Mouse (Mus musculus) MN1 (cell line): ENCODE measurements around the gene A930002H24Rik.

ENCODE experiments used
- DNase-seq: peaks from one replicate; pipeline ENCODE4 v3.0.0-alpha.2; 2016; ENCODE audit warnings: low spot score

Gene A930002H24Rik

DNA sequence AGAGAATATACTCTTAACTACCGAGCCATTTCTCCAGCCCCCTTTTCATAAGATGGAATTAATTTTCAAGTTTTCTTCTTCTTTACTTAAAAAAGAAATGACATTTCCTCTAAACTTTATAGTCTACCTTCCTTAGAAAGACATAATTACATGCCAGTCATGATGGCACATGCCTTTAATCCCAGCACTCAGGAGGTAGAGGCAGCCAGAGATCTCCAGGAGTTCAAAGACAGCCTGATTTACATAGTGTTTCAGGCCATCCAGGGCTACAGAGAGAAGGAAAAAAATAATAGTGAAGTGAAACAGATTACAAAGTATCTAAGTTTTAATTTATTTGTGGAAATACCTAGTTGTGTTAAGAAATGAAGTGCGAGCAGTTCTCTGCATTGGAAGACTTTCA lies 27.4 kb downstream of the A930002H24Rik start:
- DNase-seq, result no peak

DNA sequence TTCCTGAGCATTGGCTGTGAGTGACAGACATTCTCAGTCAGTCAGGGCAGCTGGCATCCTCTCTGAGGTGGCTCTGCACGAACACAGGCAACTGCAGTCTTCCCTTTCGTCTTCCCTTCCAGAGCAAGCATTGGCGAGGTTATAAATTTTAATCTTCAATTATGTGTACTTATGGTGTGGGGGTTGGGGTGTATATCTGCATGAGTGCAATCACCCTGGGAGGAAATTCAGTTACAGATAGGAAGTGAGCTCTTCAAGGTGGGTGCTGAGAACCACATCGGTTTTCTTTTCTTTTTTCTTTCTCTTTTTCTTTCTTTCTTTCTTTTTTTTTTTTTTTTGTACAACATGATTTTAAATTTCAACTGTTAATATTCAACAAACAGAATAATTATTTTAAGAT lies 32.0 kb downstream of the A930002H24Rik start:
- no peak for DNase-seq

DNA sequence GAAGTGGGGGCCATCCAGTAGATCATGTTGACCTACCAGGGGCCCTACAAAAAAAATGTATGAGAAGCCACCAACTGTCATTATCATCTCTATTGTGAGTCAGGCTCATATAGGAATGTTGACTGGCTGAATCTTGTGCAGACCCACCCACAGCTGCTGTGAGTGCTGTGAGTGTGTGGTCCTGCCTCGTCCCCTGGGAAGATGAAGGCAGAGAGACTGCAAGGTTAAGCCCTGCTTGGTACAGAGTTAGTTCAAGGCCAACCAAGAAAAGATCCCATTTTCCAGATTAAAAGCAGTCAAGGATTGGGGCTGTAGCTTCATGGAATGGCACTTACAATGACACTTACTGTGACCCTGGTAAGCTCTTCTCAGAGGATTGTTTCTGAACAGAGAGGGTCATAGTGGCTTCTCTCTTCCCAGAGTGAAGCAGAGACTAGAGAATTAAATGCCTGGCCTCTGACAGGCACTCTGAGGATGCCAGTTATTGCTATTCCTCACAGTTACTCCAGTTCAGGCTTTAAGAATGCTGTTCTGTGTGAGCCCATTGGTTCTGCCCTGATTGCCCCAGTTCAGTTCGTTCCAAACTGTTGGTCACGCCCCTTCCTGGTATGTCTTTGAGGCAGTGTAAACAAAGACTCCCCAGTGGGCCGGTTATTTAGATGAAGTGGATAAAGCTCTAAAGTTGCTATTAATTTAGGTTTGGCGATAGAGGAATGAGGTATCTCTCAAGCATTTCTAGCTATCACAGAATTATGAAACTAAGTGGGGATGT lies 34.8 kb downstream of the A930002H24Rik start:
- no peak for DNase-seq

DNA sequence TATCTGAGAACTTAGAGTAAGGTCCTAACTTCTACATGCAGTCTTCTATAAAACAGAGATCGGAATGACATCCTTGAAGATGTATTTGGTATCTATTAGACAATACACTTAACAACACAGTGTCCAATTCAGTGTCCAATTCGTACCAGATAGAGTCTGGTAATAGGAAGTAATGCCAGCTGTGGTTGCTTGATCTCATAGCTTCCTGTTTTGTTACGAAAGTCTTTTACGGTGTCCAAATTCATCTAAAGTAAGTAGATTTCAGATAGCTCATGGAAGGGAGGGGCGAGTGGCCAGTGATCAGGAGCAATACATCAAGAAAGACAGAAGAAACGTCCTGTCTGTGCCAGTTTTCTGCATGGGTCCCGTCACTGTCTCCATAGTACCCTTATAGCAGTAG lies 36.8 kb downstream of the A930002H24Rik start:
- no peak for DNase-seq

DNA sequence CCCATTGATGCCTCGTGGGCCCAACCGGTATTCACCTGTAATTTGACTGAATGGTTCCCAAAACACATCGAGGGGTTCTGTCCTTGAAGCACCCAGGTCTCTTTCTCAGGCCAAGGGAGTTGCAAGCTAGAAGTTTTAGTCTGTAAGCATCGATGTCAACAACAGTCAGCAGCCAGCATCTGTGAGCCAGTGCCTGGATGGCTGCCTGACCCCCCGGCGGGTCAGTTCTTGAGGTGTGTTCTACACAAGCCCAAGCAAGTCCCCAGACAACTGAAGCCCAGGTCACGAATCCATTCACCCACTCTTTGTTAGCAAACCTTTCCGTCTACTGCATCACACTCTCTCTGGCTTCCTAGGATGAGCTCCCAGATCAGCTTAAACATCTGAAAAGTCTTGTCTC lies 37.4 kb downstream of the A930002H24Rik start:
- DNase-seq, result no peak

DNA sequence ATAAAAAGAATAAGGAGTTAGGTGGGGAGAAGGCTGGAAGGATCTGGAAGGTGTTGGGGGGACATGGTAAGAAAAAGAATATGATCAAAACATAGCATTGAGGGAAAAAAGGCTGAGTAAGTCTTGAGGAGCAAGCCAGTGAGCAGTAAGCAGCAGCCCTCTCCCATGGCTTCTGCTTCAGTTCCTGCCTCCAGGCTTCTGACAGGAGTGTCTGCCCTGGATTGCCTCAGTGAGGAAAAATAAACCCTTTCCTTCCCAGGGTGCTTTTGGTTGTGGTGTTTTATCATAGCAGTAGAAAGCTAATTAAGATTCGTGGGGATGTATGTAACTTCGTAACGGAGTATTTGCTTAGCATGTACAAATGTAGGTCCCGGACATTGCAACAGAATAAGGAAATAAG lies 39.5 kb downstream of the A930002H24Rik start:
- no peak for DNase-seq

DNA sequence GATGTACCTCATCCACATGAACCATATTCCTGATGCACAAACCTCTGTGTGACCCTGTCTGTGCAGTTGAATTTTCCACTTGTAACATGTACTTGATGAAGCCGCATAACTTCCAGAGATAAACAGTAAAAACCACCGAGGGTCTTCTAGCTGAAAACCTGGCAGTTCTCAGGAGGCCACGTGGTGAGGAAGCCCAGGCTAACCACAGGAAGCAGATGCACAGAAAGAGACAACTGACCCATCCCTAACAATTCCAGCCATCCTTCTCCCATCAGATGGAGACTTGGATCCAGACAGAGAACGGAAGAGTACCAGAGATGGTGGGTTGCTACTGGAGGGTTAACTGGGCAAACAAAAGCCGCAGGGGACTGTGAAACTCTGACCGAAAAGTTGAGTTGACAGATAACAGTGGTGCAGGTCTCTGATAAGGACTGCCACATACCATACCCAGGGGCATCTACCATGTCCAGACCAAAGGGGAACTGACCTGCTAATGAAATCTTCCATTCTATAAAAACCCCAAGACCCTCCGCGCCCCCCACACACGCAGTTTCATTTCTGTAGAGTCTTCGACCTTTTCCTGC lies 45.1 kb downstream of the A930002H24Rik start:
- DNase-seq, result no peak

DNA sequence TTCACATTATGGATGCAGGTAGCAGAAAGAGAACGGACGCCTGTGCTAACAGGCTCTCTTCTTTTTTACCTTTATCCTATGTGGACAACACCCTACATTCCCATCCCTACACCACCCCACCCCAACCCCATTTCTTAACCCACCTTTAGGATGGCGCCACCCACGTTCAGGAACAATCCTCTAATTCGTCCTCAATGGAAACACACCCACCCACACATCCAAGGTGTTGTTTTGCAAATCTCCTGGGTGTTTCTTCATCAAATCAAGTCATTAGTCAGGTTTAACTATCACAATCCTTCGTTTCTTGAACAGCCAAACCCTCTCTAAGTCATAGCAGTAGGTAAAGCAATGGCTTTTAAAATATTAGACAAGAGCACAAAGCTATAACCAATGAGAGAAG lies 50.0 kb downstream of the A930002H24Rik start:
- no peak for DNase-seq
